Mouse (Mus musculus): ENCODE data around the gene Foxo1. TPM values are rescaled to one million over a fixed set of nuclear protein-coding genes. Genes with fewer than 3 reads are reported as not detected.

Foxo1 gene
- polyA plus RNA-seq, 1 experiment from 2014 or later = 8.6 TPM

GRCm38 (mm10) chr3:52297291-52298018, 29.3 kb downstream of the Foxo1 start:
- Histone ChIP-seq H3K27me3 (ENCODE audit: insufficient read depth, low read length) (no peaks in the 10 kb centered on the region), H3K36me3 (ENCODE audit: insufficient read depth, low read length) (no peaks in the 10 kb centered on the region), H3K9ac (ENCODE audit: low read depth, low read length) (no peak overlapping the region), H3K4me2 (ENCODE audit: low read length) (no peak overlapping the region), H3K4me3 (replicated peaks; ENCODE audit: low read depth, low read length) (no peak overlapping the region), H3K27ac (no peak overlapping the region), H3K4me1 (replicated peaks; ENCODE audit: insufficient read depth, low read length) (peaks cover 27% of the 10 kb centered on the region), H3K9me3 (replicated peaks; ENCODE audit: low read length) (no peaks in the 10 kb centered on the region)
- ATAC-seq (replicated peaks; ENCODE audit: low FRiP score, low read depth) (no peak), DNase-seq (ENCODE audit: low spot score) (no peak)
- TF ChIP-seq CTCF (IDR thresholded peaks at IDR 0.05; ENCODE audit: low read depth) = no peak
- 76% methylated on average over 15 of the region's 15 CpGs for WGBS

GRCm38 (mm10) chr3:52298683-52299082, 30.5 kb downstream of the Foxo1 start:
- no peak overlapping the region for H3K27ac ChIP-seq
- 53% methylated on average over 4 of the region's 4 CpGs for WGBS
- DNase-seq (ENCODE audit: low spot score) = no peak
- H3K9me3 ChIP-seq (replicated peaks; ENCODE audit: low read length) = no peaks in the 10 kb centered on the region
- peaks cover 15% of the 10 kb centered on the region for H3K4me1 ChIP-seq (replicated peaks; ENCODE audit: insufficient read depth, low read length)
- H3K4me3 ChIP-seq (replicated peaks; ENCODE audit: low read depth, low read length) = no peak overlapping the region
- TF ChIP-seq CTCF (IDR thresholded peaks at IDR 0.05; ENCODE audit: low read depth) = no peak
- no peak for ATAC-seq (replicated peaks; ENCODE audit: low FRiP score, low read depth)
- no peaks in the 10 kb centered on the region for H3K36me3 ChIP-seq (ENCODE audit: insufficient read depth, low read length)
- no peak overlapping the region for H3K4me2 ChIP-seq (ENCODE audit: low read length)
- H3K27me3 ChIP-seq (ENCODE audit: insufficient read depth, low read length) = no peaks in the 10 kb centered on the region
- no peak overlapping the region for H3K9ac ChIP-seq (ENCODE audit: low read depth, low read length)

- no peak for TF ChIP-seq CTCF (IDR thresholded peaks at IDR 0.05; ENCODE audit: low read depth)
- Histone ChIP-seq H3K4me1 (replicated peaks; ENCODE audit: insufficient read depth, low read length) (peaks cover 15% of the 10 kb centered on the region), H3K36me3 (ENCODE audit: insufficient read depth, low read length) (no peaks in the 10 kb centered on the region), H3K9ac (ENCODE audit: low read depth, low read length) (no peak overlapping the region), H3K4me3 (replicated peaks; ENCODE audit: low read depth, low read length) (no peak overlapping the region), H3K27me3 (ENCODE audit: insufficient read depth, low read length) (no peaks in the 10 kb centered on the region), H3K9me3 (replicated peaks; ENCODE audit: low read length) (no peaks in the 10 kb centered on the region), H3K4me2 (ENCODE audit: low read length) (no peak overlapping the region), H3K27ac (no peak overlapping the region)
- DNase-seq (ENCODE audit: low spot score) (no peak), ATAC-seq (replicated peaks; ENCODE audit: low FRiP score, low read depth) (no peak)
- WGBS = 51% methylated on average over 2 of the region's 2 CpGs
Measured at GRCm38 (mm10) chr3:52299376-52299775, 31.2 kb downstream of the Foxo1 start.

- no peak overlapping the region for H3K9ac ChIP-seq (ENCODE audit: low read depth, low read length)
- WGBS = 62% methylated on average over 6 of the region's 6 CpGs
- H3K9me3 ChIP-seq (replicated peaks; ENCODE audit: low read length) = no peaks in the 10 kb centered on the region
- no peak overlapping the region for H3K4me2 ChIP-seq (ENCODE audit: low read length)
- peaks cover 15% of the 10 kb centered on the region for H3K4me1 ChIP-seq (replicated peaks; ENCODE audit: insufficient read depth, low read length)
- H3K4me3 ChIP-seq (replicated peaks; ENCODE audit: low read depth, low read length) = no peak overlapping the region
- no peak for ATAC-seq (replicated peaks; ENCODE audit: low FRiP score, low read depth)
- no peaks in the 10 kb centered on the region for H3K36me3 ChIP-seq (ENCODE audit: insufficient read depth, low read length)
- DNase-seq (ENCODE audit: low spot score) = no peak
- H3K27me3 ChIP-seq (ENCODE audit: insufficient read depth, low read length) = no peaks in the 10 kb centered on the region
- no peak for TF ChIP-seq CTCF (IDR thresholded peaks at IDR 0.05; ENCODE audit: low read depth)
- no peak overlapping the region for H3K27ac ChIP-seq
Measured at GRCm38 (mm10) chr3:52300517-52300916, 32.4 kb downstream of the Foxo1 start.

GRCm38 (mm10) chr3:52303301-52303700, 35.2 kb downstream of the Foxo1 start:
- no peaks in the 10 kb centered on the region for H3K36me3 ChIP-seq (ENCODE audit: insufficient read depth, low read length)
- peaks cover 5% of the 10 kb centered on the region for H3K4me1 ChIP-seq (replicated peaks; ENCODE audit: insufficient read depth, low read length)
- no peak for DNase-seq (ENCODE audit: low spot score)
- H3K4me2 ChIP-seq (ENCODE audit: low read length) = no peak overlapping the region
- no peaks in the 10 kb centered on the region for H3K27me3 ChIP-seq (ENCODE audit: insufficient read depth, low read length)
- ATAC-seq (replicated peaks; ENCODE audit: low FRiP score, low read depth) = no peak
- H3K4me3 ChIP-seq (replicated peaks; ENCODE audit: low read depth, low read length) = no peak overlapping the region
- H3K9ac ChIP-seq (ENCODE audit: low read depth, low read length) = no peak overlapping the region
- H3K27ac ChIP-seq = no peak overlapping the region
- no peaks in the 10 kb centered on the region for H3K9me3 ChIP-seq (replicated peaks; ENCODE audit: low read length)
- 75% methylated on average over 5 of the region's 5 CpGs for WGBS
- TF ChIP-seq CTCF (IDR thresholded peaks at IDR 0.05; ENCODE audit: low read depth) = no peak

GRCm38 (mm10) chr3:52308586-52309321, 40.6 kb downstream of the Foxo1 start:
- H3K4me1 ChIP-seq (replicated peaks; ENCODE audit: insufficient read depth, low read length) = no peaks in the 10 kb centered on the region; the same call in 1 of the 2 replicates
- H3K4me2 ChIP-seq (ENCODE audit: low read length) = no peak overlapping the region
- ATAC-seq (replicated peaks; ENCODE audit: low FRiP score, low read depth) (no peak), DNase-seq (ENCODE audit: low spot score) (no peak)
- no peaks in the 10 kb centered on the region for H3K36me3 ChIP-seq (ENCODE audit: insufficient read depth, low read length)
- H3K27ac ChIP-seq = no peak overlapping the region
- 46% methylated on average over 5 of the region's 5 CpGs for WGBS
- H3K27me3 ChIP-seq (ENCODE audit: insufficient read depth, low read length) = no peaks in the 10 kb centered on the region
- no peak overlapping the region for H3K9ac ChIP-seq (ENCODE audit: low read depth, low read length)
- H3K4me3 ChIP-seq (replicated peaks; ENCODE audit: low read depth, low read length) = no peak overlapping the region
- TF ChIP-seq CTCF (IDR thresholded peaks at IDR 0.05; ENCODE audit: low read depth) = no peak
- no peaks in the 10 kb centered on the region for H3K9me3 ChIP-seq (replicated peaks; ENCODE audit: low read length)

All from kidney, postnatal 0 days (tissue).